Mouse (Mus musculus): ENCODE data around the gene Meltf.
"Not testable (repeated sequence)": the region's sequence is repeated elsewhere in the genome, so short reads cannot be mapped to it uniquely, and the experiment has no call there.

Meltf gene

DNA sequence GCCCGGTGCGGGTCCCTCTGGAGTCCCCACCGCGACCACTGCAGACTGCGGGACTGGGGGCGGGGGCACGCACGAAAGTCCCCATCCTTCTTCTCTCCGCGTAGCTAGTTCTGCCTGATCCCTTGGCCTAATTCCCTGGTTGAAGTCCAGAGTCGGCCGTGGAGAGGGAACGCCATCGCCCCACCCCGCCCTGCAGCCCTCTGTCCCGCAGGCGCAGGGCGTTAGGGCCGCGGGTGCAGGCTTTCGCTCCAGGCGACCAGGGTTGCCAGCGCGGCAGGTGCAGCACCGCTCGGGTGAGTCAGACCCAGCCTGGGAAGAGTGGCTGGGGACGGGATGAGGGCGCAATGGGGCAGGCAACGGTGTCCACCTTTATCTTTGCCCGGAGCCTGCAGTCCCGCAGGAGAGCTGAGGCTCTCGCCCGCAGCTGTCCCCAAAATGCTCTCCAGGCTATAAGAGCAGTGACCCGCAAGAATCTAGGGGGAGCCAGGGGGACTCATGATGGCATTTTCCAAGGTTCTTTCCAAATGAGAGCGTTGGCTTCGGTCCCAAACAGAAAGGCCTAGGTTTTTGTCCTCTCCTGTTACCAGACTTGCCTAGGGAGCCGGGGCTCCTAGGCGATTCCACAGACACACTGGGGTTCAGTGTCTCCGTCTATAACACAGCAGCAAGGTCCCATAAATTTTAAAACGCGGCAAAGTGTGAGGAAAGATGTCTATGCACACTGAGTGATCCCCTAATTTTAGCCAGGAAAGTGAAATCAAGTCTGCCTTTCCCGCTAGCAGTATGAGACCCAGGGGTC lies 55.3 kb downstream of the Meltf start, which contains the start of gene Pigz:
Gene Pigz, plus strand, starts transcription at position 101 of the 799 bp plus-strand sequence.
- DNase-seq (ENCODE audit: low spot score): no peak

DNA sequence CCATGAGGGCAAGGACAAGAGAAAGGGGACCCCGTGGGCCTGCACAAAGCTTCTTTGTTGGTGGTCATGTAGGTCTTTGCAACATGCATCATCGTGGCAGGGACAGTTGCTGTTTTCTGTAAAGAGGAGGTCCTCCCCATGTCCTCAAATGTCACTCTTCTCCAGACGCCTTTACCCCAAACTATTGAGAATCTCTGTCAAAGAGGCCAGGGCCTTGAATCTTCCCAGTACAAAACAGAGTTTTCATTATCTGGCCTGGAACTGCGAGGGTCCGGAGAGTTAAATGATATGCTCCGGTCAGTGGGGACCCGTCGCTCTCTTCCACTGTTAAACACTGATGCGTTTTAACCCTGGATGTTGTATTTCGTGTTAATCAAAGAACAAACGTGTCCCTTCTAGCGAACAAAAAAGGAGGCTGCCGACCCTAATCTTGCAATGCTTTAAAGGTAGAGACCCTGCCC lies 56.0 kb downstream of the Meltf start:
- no peak for DNase-seq (ENCODE audit: low spot score)

DNA sequence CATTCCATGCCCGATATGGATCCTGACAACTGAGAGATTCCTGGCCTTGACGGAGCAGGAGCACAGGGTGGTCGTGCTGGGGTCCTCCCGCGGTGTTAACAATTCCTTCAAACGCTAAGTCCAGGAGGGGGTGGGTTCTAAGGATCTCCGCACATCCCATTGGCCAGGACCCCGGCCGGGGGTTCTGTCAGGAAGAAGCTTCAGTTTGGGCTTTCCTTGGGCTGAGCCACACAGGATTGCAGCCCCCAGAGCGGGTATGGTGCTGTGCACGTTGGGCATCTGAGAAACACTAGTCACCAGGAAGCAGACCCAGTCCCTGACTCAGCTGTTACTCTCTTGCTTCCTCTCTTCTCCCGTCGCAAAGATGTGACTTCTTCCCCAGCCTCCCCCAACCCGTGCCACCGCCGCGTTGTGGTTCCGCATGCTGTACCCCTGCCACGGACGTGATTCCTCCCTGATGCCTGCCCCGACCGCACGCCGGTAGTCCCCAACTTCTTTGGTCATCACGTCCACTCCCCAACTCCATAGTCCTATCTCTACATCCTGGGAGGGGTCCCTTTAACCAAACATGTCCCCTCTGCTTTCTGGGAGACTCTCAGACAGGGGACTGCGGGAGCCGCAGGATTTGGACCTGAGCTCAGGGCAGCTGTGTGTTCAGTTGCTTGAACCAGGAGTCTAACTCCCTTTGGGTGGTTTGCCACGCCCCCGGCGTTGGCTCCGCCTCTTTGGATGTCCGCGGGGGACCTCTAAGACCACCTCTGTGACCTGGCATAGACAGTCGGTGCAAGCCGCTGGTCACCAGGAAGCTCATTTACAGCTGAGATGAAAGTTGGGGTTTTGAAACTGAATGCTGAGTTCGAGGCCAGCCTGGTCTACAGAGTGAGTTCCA lies 56.7 kb downstream of the Meltf start:
- DNase-seq (ENCODE audit: low spot score): no peak

GRCm38 (mm10) chr16:31936568-31936967 lies 58.0 kb downstream of the Meltf start:
- DNase-seq (ENCODE audit: low spot score): no peak

DNA sequence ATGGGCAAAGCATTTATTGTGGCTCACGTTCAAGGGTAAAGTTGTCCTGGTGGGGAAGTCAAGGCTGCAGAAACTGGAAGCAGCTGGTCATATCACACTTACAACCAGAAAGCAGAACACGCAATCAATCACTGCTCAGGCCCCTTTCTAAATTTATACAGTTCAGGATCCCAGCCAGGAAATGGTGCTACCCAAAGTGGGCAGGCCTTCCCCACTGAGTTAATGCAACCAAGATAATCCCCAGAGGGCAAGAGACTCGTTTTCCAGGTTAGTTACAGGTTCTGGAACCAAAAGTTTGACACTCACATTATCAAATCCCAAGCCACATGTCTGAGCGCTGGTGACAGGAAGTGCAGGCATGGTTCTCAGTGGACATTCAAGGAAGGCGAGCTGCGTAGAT lies 60.2 kb downstream of the Meltf start:
- DNase-seq (ENCODE audit: low spot score): no peak

GRCm38 (mm10) chr16:31940586-31940985 lies 62.0 kb downstream of the Meltf start:
- DNase-seq (ENCODE audit: low spot score): no peak

DNA sequence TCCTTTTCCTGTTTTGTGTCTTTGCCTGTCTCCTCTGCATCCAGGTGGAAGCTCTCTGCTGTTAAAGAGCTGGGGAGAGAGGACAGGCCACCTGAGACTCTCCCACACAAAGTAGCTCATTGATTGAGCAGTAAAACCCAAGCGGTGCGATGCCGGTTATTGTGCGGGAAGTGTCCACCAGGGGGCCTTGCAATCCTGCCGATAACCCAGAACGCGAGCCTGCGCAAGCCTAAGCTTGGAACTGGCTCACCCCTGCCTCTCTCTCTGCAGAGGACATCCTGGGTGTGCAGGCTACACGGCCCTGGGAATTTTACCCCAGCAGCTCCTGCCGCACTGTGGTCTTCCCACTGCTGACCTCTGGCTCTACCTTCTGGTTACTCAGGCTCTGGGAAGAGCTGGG lies 65.4 kb downstream of the Meltf start:
- DNase-seq (ENCODE audit: low spot score): no peak

GRCm38 (mm10) chr16:31944698-31945255 lies 66.2 kb downstream of the Meltf start:
- DNase-seq (ENCODE audit: low spot score): no peak

DNA sequence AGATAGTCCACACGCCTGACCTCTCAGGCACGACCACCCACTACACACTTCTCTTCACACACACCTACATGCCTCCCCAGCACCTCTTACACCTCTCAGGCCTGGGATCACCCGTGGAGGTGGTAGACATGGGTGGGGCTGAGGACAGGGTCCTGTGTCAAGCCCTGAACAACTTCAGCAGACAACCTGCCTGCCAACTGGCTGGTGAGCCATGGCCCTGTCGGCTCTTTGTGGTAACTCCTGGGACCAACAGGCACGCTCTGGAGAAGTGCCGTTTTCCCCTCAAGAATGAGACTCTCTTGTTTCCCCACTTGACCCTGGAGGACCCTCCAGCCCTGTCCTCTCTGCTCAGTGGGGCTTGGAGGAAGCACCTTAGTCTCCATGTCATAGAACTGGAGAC lies 66.8 kb downstream of the Meltf start:
- no peak for DNase-seq (ENCODE audit: low spot score)

GRCm38 (mm10) chr16:31945986-31946385 lies 67.4 kb downstream of the Meltf start:
- not testable (repeated sequence) for DNase-seq (ENCODE audit: low spot score)

- no peak for DNase-seq (ENCODE audit: low spot score)
Measured at GRCm38 (mm10) chr16:31947333-31947732, 68.7 kb downstream of the Meltf start.

GRCm38 (mm10) chr16:31947901-31948316 lies 69.3 kb downstream of the Meltf start:
- DNase-seq (ENCODE audit: low spot score): no peak

DNA sequence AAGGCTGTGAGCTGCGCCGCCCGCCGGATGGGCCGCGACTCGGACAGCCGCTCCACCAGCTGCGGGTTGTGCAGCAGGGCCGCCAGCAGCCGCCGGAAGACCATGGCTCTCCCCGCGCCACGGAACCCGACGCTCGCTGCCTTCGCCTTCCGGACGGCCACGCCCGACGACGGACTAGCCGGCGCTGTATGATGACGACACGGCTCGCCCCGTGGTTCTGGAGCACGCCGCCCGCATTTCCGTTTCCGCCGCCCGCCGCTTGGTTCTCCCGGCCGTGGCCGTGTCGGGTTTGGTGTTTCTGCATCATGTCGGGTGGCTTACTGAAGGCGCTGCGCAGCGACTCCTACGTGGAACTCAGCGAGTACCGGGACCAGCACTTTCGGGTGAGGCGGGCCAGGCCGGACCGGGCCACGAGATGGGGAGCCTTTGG lies 69.8 kb downstream of the Meltf start, which contains the start of the genes 0610012G03Rik and Ncbp2:
Gene 0610012G03Rik, minus strand, starts transcription at position 150 of the 430 bp plus-strand sequence.
Gene Ncbp2, plus strand, starts transcription at position 169 of the 430 bp plus-strand sequence.
- DNase-seq (ENCODE audit: low spot score): peak; percentile 74
